Mouse (Mus musculus): ENCODE measurements at regions not wholly inside any gene's neighbourhood (a gene's known extent, or its start where the extent isn't known, plus 50 kb on each side); places are given as distances from the start of the nearest gene placed in this dataset. TPM values are rescaled to one million over a fixed set of nuclear protein-coding genes. Genes with fewer than 3 reads are reported as not detected.

DNA sequence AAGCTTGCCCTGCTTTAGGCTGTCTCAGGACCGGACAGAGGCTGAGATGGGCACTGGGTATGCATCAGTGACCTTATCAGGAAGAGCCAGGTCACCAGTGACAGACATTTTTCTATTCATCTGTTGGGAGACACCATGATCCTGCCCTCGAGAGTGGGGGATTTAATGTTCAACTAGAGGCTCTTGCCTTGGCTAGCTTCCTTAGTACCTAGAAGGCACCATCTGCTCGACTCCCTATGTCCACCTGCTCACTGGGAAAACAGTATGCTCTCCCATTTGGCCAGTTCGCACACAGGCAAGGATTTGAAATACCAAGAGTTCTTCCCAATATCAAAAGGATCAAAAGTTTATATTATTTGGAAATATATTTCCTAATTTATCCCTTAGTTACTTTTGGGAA, 321.3 kb downstream of the Sox2 start:
- Histone ChIP-seq H3K9ac (replicated peaks; ENCODE audit: low read length) (no peak overlapping the region), H3K9me3 (replicated peaks; ENCODE audit: control insufficient read depth, low read length) (no peaks in the 10 kb centered on the region), H3K27me3 (ENCODE audit: control insufficient read depth, insufficient read depth, low read length) (no peaks in the 10 kb centered on the region), H3K27ac (replicated peaks; ENCODE audit: low read depth, low read length) (no peak overlapping the region), H3K4me2 (ENCODE audit: low read depth, low read length) (no peak overlapping the region), H3K4me3 (ENCODE audit: low read depth, low read length) (no peak overlapping the region), H3K4me1 (ENCODE audit: control insufficient read depth, insufficient read depth, low read length) (no peaks in the 10 kb centered on the region), H3K36me3 (replicated peaks; ENCODE audit: control insufficient read depth, insufficient read depth, low read depth, low read length) (no peaks in the 10 kb centered on the region)
- WGBS = 83% methylated on average over 4 of the region's 4 CpGs
- ATAC-seq (replicated peaks; ENCODE audit: insufficient number of reproducible peaks, low FRiP score, low TSS enrichment, low read depth) = no peak
- no peak for DNase-seq (ENCODE audit: low spot score)

- no peaks in the 10 kb centered on the region for H3K9me3 ChIP-seq (replicated peaks; ENCODE audit: control insufficient read depth, low read length)
- no peak overlapping the region for H3K27ac ChIP-seq (replicated peaks; ENCODE audit: low read depth, low read length)
- H3K4me2 ChIP-seq (ENCODE audit: low read depth, low read length) = no peak overlapping the region
- WGBS = 78% methylated on average over 7 of the region's 7 CpGs
- no peak for ATAC-seq (replicated peaks; ENCODE audit: insufficient number of reproducible peaks, low FRiP score, low TSS enrichment, low read depth)
- H3K27me3 ChIP-seq (ENCODE audit: control insufficient read depth, insufficient read depth, low read length) = no peaks in the 10 kb centered on the region
- no peaks in the 10 kb centered on the region for H3K4me1 ChIP-seq (ENCODE audit: control insufficient read depth, insufficient read depth, low read length)
- no peak overlapping the region for H3K4me3 ChIP-seq (ENCODE audit: low read depth, low read length)
- H3K36me3 ChIP-seq (replicated peaks; ENCODE audit: control insufficient read depth, insufficient read depth, low read depth, low read length) = no peaks in the 10 kb centered on the region
- DNase-seq (ENCODE audit: low spot score) = no peak
- H3K9ac ChIP-seq (replicated peaks; ENCODE audit: low read length) = no peak overlapping the region
Measured at GRCm38 (mm10) chr3:34974371-34974770, 324.2 kb downstream of the Sox2 start.

Small RNA genes in the stretch of these regions (microRNA-seq; reads per million reads assigned to microRNA genes)
- gene Mir6378 (ENCODE audit: borderline number of aligned reads) = not detected
